Mouse (Mus musculus) adrenal gland, adult 8-10 months (tissue): ENCODE data around the gene Abcg8. TPM values are rescaled to one million over a fixed set of nuclear protein-coding genes. Genes with fewer than 3 reads are reported as not detected.

Experiments used
- DNase-seq: peaks from one replicate; pipeline ENCODE4 v3.0.0; 2022
- total RNA-seq, 4 experiments: library from RNA; stranded (reverse); gene quantifications; 2 replicates each; pipeline ENCODE4 v1.2.4; 2022

The Abcg8 gene
- total RNA-seq, 4 experiments from 2014 or later: not detected

GRCm38 (mm10) chr17:84658951-84659350 lies 17.2 kb upstream of the Abcg8 start:
- DNase-seq: no peak

GRCm38 (mm10) chr17:84665053-84665452 lies 11.0 kb upstream of the Abcg8 start:
- DNase-seq: no peak

- DNase-seq: no peak
These were observed 10.4 kb upstream of the Abcg8 start for GRCm38 (mm10) chr17:84665691-84666090.

GRCm38 (mm10) chr17:84667848-84668247 lies 8.3 kb upstream of the Abcg8 start:
- DNase-seq: no peak

- no peak for DNase-seq
These were observed 3.4 kb upstream of the Abcg8 start for GRCm38 (mm10) chr17:84672376-84673369.

- no peak for DNase-seq
These were observed 2.1 kb upstream of the Abcg8 start for GRCm38 (mm10) chr17:84674048-84674447.

GRCm38 (mm10) chr17:84675204-84675603 lies 898 bp upstream of the Abcg8 start:
- no peak for DNase-seq

GRCm38 (mm10) chr17:84677595-84677994 lies 1.5 kb downstream of the Abcg8 start:
- no peak for DNase-seq

GRCm38 (mm10) chr17:84681670-84682069 lies 5.6 kb downstream of the Abcg8 start:
- DNase-seq: no peak

GRCm38 (mm10) chr17:84682734-84683717 lies 6.9 kb downstream of the Abcg8 start, which contains the start of gene Abcg5:
Gene Abcg5 (minus strand): TSS chr17:84683011.
- no peak for DNase-seq

GRCm38 (mm10) chr17:84684284-84684683 lies 8.2 kb downstream of the Abcg8 start:
- DNase-seq: no peak

GRCm38 (mm10) chr17:84685286-84685685 lies 9.2 kb downstream of the Abcg8 start:
- no peak for DNase-seq

- DNase-seq: no peak
These were observed 11.9 kb downstream of the Abcg8 start for GRCm38 (mm10) chr17:84687994-84688393.

- DNase-seq: peak; percentile 81
These were observed 12.7 kb downstream of the Abcg8 start for GRCm38 (mm10) chr17:84688834-84689233.

GRCm38 (mm10) chr17:84689316-84689715 lies 13.2 kb downstream of the Abcg8 start:
- no peak for DNase-seq

- no peak for DNase-seq
These were observed 14.0 kb downstream of the Abcg8 start for GRCm38 (mm10) chr17:84690111-84690510.

- DNase-seq: no peak
These were observed 17.6 kb downstream of the Abcg8 start for GRCm38 (mm10) chr17:84693741-84694140.

GRCm38 (mm10) chr17:84696537-84696936 lies 20.4 kb downstream of the Abcg8 start:
- DNase-seq: no peak

- no peak for DNase-seq
These were observed 22.6 kb downstream of the Abcg8 start for GRCm38 (mm10) chr17:84698727-84699126.

GRCm38 (mm10) chr17:84707407-84707806 lies 31.3 kb downstream of the Abcg8 start:
- no peak for DNase-seq

GRCm38 (mm10) chr17:84708818-84709217 lies 32.7 kb downstream of the Abcg8 start:
- no peak for DNase-seq

GRCm38 (mm10) chr17:84709403-84709851 lies 33.3 kb downstream of the Abcg8 start:
- DNase-seq: no peak
